Mouse (Mus musculus): ENCODE results near the gene Tmem30a.
A peak's percentile ranks its signal among the peaks of the same experiment; 100 is the strongest.

The Tmem30a gene

GRCm38 (mm10) chr9:79795076-79795475, 1.8 kb upstream of the Tmem30a start:
- peak; percentile 81 for DNase-seq (ENCODE audit: low read depth)

- DNase-seq (ENCODE audit: low read depth) = no peak
These were observed 7.6 kb downstream of the Tmem30a start for GRCm38 (mm10) chr9:79785794-79786085.

DNA sequence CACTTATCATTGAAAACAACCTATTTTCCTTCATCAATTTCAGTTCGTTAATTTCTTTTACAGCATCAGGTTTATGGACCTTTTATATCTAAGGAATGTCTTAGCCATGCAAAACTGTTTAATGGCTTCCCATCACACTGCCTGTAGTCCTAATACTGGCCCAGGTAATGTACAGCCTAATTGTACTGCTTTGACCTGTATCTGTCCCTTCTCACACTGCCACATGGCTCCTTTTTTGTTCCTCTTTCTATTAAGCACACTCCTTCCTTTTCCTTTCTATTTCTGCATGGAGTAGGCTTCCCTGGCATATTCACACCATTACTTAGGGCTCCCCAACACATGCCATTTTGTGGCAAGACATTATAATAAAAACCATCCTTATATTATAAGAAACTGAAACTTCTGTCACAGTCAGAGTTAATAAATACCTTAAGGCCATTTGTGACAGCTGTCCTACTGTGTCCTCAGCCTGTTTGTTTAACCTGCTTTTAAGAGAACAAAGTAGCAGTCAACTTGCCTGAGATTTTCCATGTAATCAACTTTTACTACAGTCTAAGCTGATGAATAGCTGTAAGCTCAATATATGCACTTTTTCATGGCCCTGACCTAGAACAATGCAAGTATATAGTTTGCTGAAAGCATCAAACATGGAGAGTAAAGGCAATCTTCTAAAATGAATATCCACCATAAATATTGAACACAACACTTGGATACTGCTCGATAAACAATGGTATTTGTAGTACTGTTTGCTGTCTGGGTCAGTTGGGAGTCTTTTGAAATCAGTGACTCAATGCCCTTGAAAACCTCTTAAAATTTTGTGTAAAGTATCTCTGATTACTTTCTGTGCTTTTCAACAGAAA, 8.1 kb downstream of the Tmem30a start:
- DNase-seq (ENCODE audit: low read depth) = no peak

- no peak for DNase-seq (ENCODE audit: low read depth)
These were observed 8.9 kb downstream of the Tmem30a start for GRCm38 (mm10) chr9:79784439-79784838.

DNA sequence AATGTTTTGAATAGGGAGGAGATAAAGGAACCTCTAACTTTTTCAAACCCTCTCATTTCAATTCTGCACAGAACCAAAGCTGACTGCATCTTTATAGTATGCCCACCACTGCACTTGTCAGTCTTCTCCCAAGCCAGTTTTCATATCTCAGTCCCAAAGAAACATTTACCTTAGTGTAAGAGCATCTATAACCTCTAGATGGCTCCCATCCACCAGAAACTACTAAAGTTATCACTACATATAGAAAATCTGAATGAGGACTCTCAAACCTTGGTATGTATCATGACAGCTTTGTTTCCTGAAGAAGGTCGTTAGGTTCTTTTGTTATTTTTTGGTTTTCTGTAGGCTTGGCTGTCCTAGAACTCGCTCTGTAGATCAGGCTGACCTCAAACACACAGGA, 14.0 kb downstream of the Tmem30a start:
- peak; percentile 70 for DNase-seq (ENCODE audit: low read depth)

- no peak for DNase-seq (ENCODE audit: low read depth)
These were observed 26.2 kb downstream of the Tmem30a start for GRCm38 (mm10) chr9:79766991-79767545.

GRCm38 (mm10) chr9:79765329-79765728, 28.0 kb downstream of the Tmem30a start:
- no peak for DNase-seq (ENCODE audit: low read depth)

DNA sequence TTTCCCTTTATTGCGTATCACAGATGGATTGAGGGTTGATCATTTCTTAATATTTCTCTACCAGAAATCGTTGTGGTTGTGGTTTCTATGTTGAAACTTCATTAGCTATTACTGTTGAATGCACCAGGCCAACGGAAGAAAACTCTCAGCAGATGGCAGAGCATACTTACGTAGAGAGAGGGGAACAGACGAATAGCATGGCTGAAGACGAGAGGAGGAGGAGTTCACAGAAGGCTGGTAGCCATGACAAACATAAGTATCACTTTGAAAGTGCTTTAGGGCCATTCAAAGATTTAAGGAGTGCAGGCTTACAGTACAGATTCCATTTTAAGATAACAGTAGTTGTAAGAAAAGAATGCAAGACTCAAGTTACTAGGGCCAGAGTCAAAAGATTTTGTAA, 30.8 kb downstream of the Tmem30a start:
- no peak for DNase-seq (ENCODE audit: low read depth)

GRCm38 (mm10) chr9:79760076-79760475, 33.2 kb downstream of the Tmem30a start:
- DNase-seq (ENCODE audit: low read depth) = no peak

- DNase-seq (ENCODE audit: low read depth) = peak; percentile 97
These were observed 33.8 kb downstream of the Tmem30a start, which contains the start of gene Cox7a2 for GRCm38 (mm10) chr9:79759385-79760005. Cox7a2 (minus strand) TSS chr9:79759878.

DNA sequence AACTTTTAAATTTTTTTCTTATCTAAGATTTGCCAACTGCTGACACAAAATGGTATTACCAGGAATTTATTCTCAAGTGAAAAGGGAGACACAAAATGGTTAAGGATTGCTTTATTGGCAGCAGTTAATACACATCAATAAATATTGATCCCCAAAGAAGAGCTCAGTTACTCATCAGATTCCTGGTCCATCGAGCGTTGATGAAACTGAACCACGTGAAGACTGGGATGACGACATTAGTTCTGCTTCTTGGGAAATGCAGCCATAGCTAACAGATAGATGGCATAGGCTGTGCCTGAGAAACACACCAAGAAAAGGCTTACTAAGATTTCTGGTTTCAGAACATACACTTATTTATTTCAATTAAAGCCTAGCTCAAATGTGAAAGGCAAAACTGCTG, 38.0 kb downstream of the Tmem30a start:
- DNase-seq (ENCODE audit: low read depth) = no peak

DNA sequence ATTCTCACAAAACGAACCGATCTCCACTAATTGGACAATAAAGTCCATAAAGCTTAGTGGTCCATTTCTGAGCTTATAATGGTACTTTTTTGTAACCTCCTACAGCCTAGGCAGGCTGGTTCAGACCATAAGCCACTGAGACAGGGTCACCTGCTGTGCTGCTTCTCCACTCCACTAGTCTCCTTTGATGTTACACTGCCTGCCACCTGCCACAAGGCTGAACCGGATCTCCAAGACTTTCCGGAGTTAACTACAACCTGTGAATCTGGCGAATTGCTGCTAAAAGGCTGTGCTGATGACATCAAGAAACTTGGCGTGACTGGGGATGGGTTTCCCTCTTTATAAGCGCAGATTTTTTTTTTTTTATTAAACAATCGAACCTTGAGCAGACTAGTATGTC, 41.5 kb downstream of the Tmem30a start:
- no peak for DNase-seq (ENCODE audit: low read depth)

- DNase-seq (ENCODE audit: low read depth) = no peak
These were observed 42.6 kb downstream of the Tmem30a start for GRCm38 (mm10) chr9:79750709-79751108.

- DNase-seq (ENCODE audit: low read depth) = no peak
These were observed 48.3 kb downstream of the Tmem30a start for GRCm38 (mm10) chr9:79745036-79745435.

- no peak for DNase-seq (ENCODE audit: low read depth)
These were observed 57.7 kb downstream of the Tmem30a start for GRCm38 (mm10) chr9:79735608-79736007.

- no peak for DNase-seq (ENCODE audit: low read depth)
These were observed 63.0 kb downstream of the Tmem30a start for GRCm38 (mm10) chr9:79730301-79730700.

DNA sequence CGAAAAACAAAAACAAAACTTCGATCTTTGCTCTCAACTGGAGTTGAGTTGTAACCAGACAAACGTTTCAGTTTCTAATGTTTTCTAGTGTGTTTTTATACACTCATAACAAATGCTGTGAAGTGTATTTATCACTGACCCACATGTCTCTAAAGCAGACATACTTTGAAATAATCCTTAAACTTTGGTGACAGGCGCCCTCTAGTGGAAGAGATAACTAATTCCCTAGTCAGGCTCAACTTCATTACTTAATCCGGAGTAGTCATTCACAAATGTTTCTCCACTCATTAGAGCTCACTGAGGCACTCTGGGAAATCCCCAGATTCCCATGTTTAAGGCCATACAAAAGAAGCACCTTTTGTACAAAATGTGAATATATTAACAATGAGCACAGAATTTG, 70.2 kb downstream of the Tmem30a start:
- DNase-seq (ENCODE audit: low read depth) = peak; percentile 67

- peak; percentile 28 for DNase-seq (ENCODE audit: low read depth)
These were observed 72.3 kb downstream of the Tmem30a start for GRCm38 (mm10) chr9:79721056-79721455.

GRCm38 (mm10) chr9:79720143-79720542, 73.2 kb downstream of the Tmem30a start:
- no peak for DNase-seq (ENCODE audit: low read depth)

- DNase-seq (ENCODE audit: low read depth) = no peak
These were observed 73.9 kb downstream of the Tmem30a start for GRCm38 (mm10) chr9:79719451-79719850.

Data from induced T-regulatory cell, adult 2 months (primary cell).